Mouse (Mus musculus) neural tube, embryonic 15.5 days (tissue): ENCODE data around the gene Clstn2. TPM values are rescaled to one million over a fixed set of nuclear protein-coding genes. Genes with fewer than 3 reads are reported as not detected.

Experiments used
- ATAC-seq: fragments of 200-750 bp; cut with Nextera tagmentation; 2 replicates; pipeline ENCODE4 v1.8.0; 2017; ENCODE audit warnings: mild to moderate bottlenecking, moderate TSS enrichment, moderate library complexity; ENCODE audit not compliant: low FRiP score
- H3K27ac ChIP-seq: fragments of 300-500 bp; sonication (generic); replicated peaks from 2 replicates; pipeline ENCODE4 v1.5.1; 2015; ENCODE audit warnings: mild to moderate bottlenecking, inconsistent platforms
- H3K27me3 ChIP-seq: fragments of 300-500 bp; sonication (generic); replicated peaks from 2 replicates; pipeline ENCODE4 v1.6.1; 2015; ENCODE audit warnings: inconsistent platforms
- H3K36me3 ChIP-seq: fragments of 300-500 bp; sonication (generic); 2 replicates; pipeline ENCODE4 v1.6.1; 2015; ENCODE audit warnings: inconsistent platforms
- H3K4me1 ChIP-seq: fragments of 300-500 bp; sonication (generic); 2 replicates; pipeline ENCODE4 v1.6.1; 2015; ENCODE audit warnings: inconsistent platforms
- H3K4me2 ChIP-seq: fragments of 300-500 bp; sonication (generic); 2 replicates; pipeline ENCODE4 v1.6.1; 2015; ENCODE audit warnings: inconsistent platforms, mild to moderate bottlenecking, moderate library complexity
- H3K4me3 ChIP-seq: fragments of 300-500 bp; sonication (generic); replicated peaks from 2 replicates; pipeline ENCODE4 v1.5.1; 2015; ENCODE audit warnings: mild to moderate bottlenecking, inconsistent platforms
- H3K9ac ChIP-seq: fragments of 300-500 bp; sonication (generic); replicated peaks from 2 replicates; pipeline ENCODE4 v1.6.1; 2015; ENCODE audit warnings: mild to moderate bottlenecking, inconsistent platforms
- H3K9me3 ChIP-seq: fragments of 300-500 bp; sonication (generic); replicated peaks from 2 replicates; pipeline ENCODE4 v1.6.1; 2016; ENCODE audit warnings: inconsistent platforms
- WGBS: fragments of 180-500 bp; shearing (Covaris S2); methylation state at CpG from one replicate; pipeline ENCODE4 v1.1.7; 2015; ENCODE audit warnings: mixed read lengths; 5-methylcytosine and 5-hydroxymethylcytosine counted together
- polyA plus RNA-seq: library from polyadenylated mRNA; unstranded; fragments of >200 nt; fragmentation: Nextera tagmentation; extraction: Ambion mirVana; gene quantifications from 2 replicates; pipeline ENCODE4 v1.2.1, GENCODE M21; 2015

Clstn2 gene
- polyA plus RNA-seq, 1 experiment from 2014 or later, result 18.8 TPM

DNA sequence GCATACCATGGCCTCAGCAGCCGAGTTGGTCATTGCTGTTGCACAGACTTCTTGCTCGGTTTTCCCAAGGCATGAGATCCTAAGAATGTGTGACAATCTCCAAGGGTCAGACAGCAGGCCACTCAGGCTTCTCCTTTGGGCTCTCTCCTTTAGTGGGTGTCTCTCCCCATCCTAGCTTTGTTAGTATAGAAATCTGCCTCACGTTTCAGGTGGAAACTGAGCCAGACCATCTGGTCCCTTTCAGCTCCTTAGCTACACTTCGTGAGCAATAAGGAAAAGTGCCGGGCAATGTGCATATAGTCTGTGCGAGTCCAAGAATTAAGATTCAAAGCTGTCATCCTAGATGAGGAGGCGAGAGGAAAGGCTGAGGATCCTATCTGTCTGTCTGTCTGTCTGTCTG lies 422.4 kb downstream of the Clstn2 start:
- 78% methylated on average over 7 of the region's 7 CpGs for WGBS
- Histone ChIP-seq H3K4me1 (no peaks in the 10 kb centered on the region), H3K4me2 (no peak overlapping the region), H3K27ac (no peak overlapping the region), H3K27me3 (no peaks in the 10 kb centered on the region), H3K9me3 (no peaks in the 10 kb centered on the region), H3K4me3 (no peak overlapping the region), H3K9ac (no peak overlapping the region), H3K36me3 (no peaks in the 10 kb centered on the region)
- no peak for ATAC-seq

DNA sequence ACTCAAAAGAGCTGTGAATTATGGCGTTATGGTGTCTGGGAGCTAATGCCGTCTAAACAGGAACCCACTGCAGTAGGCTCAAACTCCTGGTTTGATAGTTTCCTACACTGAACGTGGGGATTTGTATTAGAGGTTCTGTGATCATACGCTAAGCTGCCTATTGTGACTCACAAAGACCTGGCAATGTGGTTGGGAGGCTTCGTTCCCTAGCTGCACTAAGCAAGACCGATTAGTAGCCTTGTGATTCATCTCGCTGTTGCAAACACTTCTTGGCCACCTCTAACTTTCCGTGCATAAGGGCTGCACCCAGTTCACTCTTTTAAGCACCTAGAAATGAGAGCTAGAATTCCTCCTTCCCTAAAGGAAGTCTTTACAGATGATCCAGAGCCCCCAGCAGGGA lies 429.3 kb downstream of the Clstn2 start:
- no peak overlapping the region for H3K27ac ChIP-seq
- no peak for ATAC-seq
- 80% methylated on average over 8 of the region's 8 CpGs for WGBS
- no peaks in the 10 kb centered on the region for H3K36me3 ChIP-seq
- H3K9ac ChIP-seq, result no peak overlapping the region
- H3K4me1 ChIP-seq, result peaks cover 17% of the 10 kb centered on the region
- H3K27me3 ChIP-seq, result no peaks in the 10 kb centered on the region
- H3K9me3 ChIP-seq, result no peaks in the 10 kb centered on the region
- H3K4me3 ChIP-seq, result no peak overlapping the region
- no peak overlapping the region for H3K4me2 ChIP-seq

- no peak overlapping the region for H3K4me3 ChIP-seq
- H3K9me3 ChIP-seq, result no peaks in the 10 kb centered on the region
- H3K27ac ChIP-seq, result 0 out of 2 replicates have a peak overlapping the region, but pooled peaks have one; percentile 18
- no peaks in the 10 kb centered on the region for H3K36me3 ChIP-seq
- H3K4me2 ChIP-seq, result no peak overlapping the region
- ATAC-seq, result peak; percentile 78
- H3K27me3 ChIP-seq, result no peaks in the 10 kb centered on the region
- 50% methylated on average over 5 of the region's 5 CpGs for WGBS
- no peak overlapping the region for H3K9ac ChIP-seq
- H3K4me1 ChIP-seq, result peaks cover 17% of the 10 kb centered on the region
These were observed 430.5 kb downstream of the Clstn2 start for GRCm38 (mm10) chr9:97602476-97602875.

DNA sequence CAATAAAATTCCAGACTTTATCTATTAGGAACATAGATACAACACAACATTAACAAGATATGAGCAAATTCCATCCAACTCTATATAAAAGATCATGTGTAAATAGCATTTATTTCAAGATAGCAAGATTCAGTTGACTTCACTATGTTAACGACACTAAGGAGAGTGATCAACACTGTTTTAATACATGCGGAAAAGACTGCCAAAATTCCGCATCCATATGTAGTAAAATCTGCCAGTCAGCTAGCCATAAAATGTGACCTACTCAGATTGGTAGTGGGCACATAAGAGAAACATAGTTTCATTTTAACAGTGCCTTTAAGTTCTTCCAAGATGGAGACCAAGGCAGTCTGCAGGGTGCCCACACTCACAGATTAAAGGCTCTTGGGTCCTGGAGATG lies 434.0 kb downstream of the Clstn2 start:
- WGBS, result 77% methylated on average over 3 of the region's 3 CpGs
- Histone ChIP-seq H3K36me3 (no peaks in the 10 kb centered on the region), H3K4me1 (peaks cover 17% of the 10 kb centered on the region), H3K9ac (no peak overlapping the region), H3K27ac (no peak overlapping the region), H3K9me3 (no peaks in the 10 kb centered on the region), H3K4me2 (no peak overlapping the region), H3K27me3 (no peaks in the 10 kb centered on the region), H3K4me3 (no peak overlapping the region)
- ATAC-seq, result no peak

DNA sequence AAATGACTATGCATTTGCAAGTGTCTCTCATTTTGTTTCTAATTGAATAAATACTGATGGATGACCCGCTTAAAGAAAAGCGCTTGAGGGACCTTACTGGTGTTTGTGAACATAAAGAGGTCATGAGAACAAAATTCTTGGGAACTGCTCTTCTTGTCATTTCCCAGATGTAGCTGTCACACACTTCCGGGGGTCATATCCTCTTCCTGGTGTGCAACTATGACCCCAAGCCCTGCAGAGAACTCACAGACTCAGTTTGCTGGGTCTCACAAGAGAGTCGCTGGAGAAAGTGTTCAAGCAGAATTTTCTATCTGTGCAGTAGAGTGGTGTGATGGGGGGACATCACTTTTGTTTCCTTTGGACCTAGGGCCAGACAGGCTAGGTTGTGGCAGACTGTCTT lies 442.3 kb downstream of the Clstn2 start:
- Histone ChIP-seq H3K9ac (no peak overlapping the region), H3K4me2 (no peak overlapping the region), H3K4me1 (peaks cover 7% of the 10 kb centered on the region), H3K27me3 (no peaks in the 10 kb centered on the region), H3K4me3 (no peak overlapping the region), H3K9me3 (no peaks in the 10 kb centered on the region), H3K27ac (no peak overlapping the region), H3K36me3 (no peaks in the 10 kb centered on the region)
- 89% methylated on average over 4 of the region's 4 CpGs for WGBS
- ATAC-seq, result no peak

DNA sequence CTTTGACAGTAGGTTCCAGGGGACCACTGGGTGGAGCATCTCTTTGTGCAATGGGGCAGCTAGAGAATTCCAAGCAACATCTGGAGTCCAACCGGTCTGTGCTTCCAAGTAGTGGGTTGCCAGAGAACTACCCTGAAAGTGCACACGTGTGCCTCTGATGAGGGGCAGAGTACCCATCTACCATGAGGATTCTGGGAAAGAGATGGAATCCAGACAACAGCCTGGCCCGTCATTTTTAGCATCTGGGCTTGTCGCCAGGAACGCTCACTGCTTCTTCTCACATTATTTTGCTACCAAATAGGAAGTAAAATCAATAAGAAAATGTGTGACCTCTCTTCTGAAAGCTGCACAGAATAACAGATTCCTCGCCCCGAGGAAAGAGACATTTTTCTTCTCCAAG lies 462.1 kb downstream of the Clstn2 start:
- Histone ChIP-seq H3K27me3 (no peaks in the 10 kb centered on the region), H3K4me3 (no peak overlapping the region), H3K4me1 (no peaks in the 10 kb centered on the region), H3K27ac (no peak overlapping the region), H3K36me3 (no peaks in the 10 kb centered on the region), H3K9ac (no peak overlapping the region), H3K9me3 (no peaks in the 10 kb centered on the region), H3K4me2 (no peak overlapping the region)
- no peak for ATAC-seq
- WGBS, result 71% methylated on average over 7 of the region's 7 CpGs

- WGBS, result 92% methylated on average over 6 of the region's 6 CpGs
- Histone ChIP-seq H3K4me3 (no peak overlapping the region), H3K9ac (no peak overlapping the region), H3K27me3 (no peaks in the 10 kb centered on the region), H3K27ac (no peak overlapping the region), H3K36me3 (no peaks in the 10 kb centered on the region), H3K4me1 (peaks cover 3% of the 10 kb centered on the region; the same call in 1 of the 2 replicates), H3K4me2 (no peak overlapping the region), H3K9me3 (no peaks in the 10 kb centered on the region)
- ATAC-seq, result no peak
These were observed 469.9 kb downstream of the Clstn2 start for GRCm38 (mm10) chr9:97563121-97563520.

DNA sequence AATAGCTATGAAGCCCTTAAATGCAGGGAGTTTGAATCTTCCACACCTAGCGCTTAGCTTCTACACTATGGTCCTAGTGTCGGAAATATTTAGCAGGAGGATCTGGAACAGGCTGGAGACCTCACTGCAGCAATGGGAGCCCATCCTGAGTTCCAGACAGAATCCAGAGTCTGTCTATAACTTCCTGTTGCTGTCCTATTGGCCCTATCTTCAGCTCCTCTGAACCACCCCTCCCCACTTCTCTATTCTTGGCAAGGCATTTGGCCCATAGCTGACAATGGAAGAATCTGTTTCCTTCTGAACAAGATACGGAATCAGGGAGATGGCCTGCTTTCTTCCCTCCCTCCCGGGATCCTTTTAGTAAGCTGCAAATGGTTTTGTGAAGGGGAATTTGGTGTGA lies 488.6 kb downstream of the Clstn2 start:
- no peaks in the 10 kb centered on the region for H3K9me3 ChIP-seq

DNA sequence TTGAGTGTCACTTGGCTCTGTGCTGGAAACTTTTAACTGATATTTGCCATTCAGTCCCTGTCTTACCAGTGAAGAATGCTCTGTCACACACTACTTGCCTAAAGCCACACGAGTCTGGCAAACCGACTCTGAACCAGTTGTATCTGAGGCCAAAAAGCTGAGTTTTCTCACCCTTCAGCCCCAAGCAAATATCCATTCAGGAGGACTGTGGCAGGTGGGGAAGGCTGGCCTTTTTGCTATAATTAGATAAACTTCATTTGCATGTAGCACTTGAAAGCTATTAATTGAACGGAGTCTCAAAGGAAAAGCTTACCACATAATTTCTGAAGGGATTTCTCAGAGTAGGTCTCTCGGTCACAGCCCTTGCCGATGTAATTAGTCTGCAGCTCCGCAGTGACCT lies 491.6 kb downstream of the Clstn2 start:
- H3K9ac ChIP-seq, result no peak overlapping the region
- ATAC-seq, result no peak
- WGBS, result 55% methylated on average over 6 of the region's 6 CpGs
- no peak overlapping the region for H3K27ac ChIP-seq
- H3K9me3 ChIP-seq, result no peaks in the 10 kb centered on the region
- H3K27me3 ChIP-seq, result no peaks in the 10 kb centered on the region
- peaks cover 2% of the 10 kb centered on the region; the same call in 1 of the 2 replicates for H3K4me1 ChIP-seq
- H3K4me3 ChIP-seq, result no peak overlapping the region
- no peak overlapping the region for H3K4me2 ChIP-seq
- no peaks in the 10 kb centered on the region for H3K36me3 ChIP-seq

More for the DNA sequence above, 488.6 kb downstream of the Clstn2 start:
- H3K9ac ChIP-seq, result no peak overlapping the region
- H3K36me3 ChIP-seq, result no peaks in the 10 kb centered on the region
- no peaks in the 10 kb centered on the region for H3K27me3 ChIP-seq
- WGBS, result 88% methylated on average over 4 of the region's 4 CpGs
- no peak overlapping the region for H3K4me3 ChIP-seq
- H3K4me2 ChIP-seq, result no peak overlapping the region
- ATAC-seq, result no peak
- peaks cover 2% of the 10 kb centered on the region; the same call in 1 of the 2 replicates for H3K4me1 ChIP-seq
- H3K27ac ChIP-seq, result no peak overlapping the region

GRCm38 (mm10) chr9:97538075-97538779 lies 494.8 kb downstream of the Clstn2 start:
- H3K4me3 ChIP-seq, result no peak overlapping the region
- H3K36me3 ChIP-seq, result no peaks in the 10 kb centered on the region
- 62% methylated on average over 8 of the region's 8 CpGs for WGBS
- no peak overlapping the region for H3K4me2 ChIP-seq
- H3K27ac ChIP-seq, result no peak overlapping the region
- H3K27me3 ChIP-seq, result no peaks in the 10 kb centered on the region
- no peaks in the 10 kb centered on the region for H3K9me3 ChIP-seq
- no peak for ATAC-seq
- H3K9ac ChIP-seq, result no peak overlapping the region
- peaks cover 2% of the 10 kb centered on the region; the same call in 1 of the 2 replicates for H3K4me1 ChIP-seq

GRCm38 (mm10) chr9:97534196-97534595 lies 498.8 kb downstream of the Clstn2 start:
- ATAC-seq, result no peak
- H3K27me3 ChIP-seq, result no peaks in the 10 kb centered on the region
- H3K4me2 ChIP-seq, result no peak overlapping the region
- no peaks in the 10 kb centered on the region for H3K36me3 ChIP-seq
- no peak overlapping the region for H3K9ac ChIP-seq
- H3K9me3 ChIP-seq, result no peaks in the 10 kb centered on the region
- H3K27ac ChIP-seq, result no peak overlapping the region
- 84% methylated on average over 2 of the region's 2 CpGs for WGBS
- H3K4me1 ChIP-seq, result no peaks in the 10 kb centered on the region
- H3K4me3 ChIP-seq, result no peak overlapping the region

DNA sequence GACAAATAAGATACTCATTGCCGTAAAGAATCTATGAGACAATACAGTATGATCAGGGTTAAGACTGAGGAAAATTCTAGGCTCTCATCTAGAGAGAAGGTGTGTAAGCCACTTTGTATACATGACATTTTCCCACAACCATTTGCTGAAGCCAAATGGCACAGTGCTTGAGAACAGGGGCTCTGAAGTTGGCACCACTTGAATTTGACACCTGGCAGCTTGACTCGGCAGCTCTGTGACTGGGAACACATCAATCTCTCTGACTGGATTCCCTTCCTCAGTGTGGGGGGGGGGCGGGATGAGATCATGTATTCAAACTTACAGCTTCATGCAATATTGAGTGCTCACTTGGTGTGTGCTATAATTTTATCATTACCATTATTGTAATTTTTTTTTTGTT lies 499.7 kb downstream of the Clstn2 start:
- Histone ChIP-seq H3K4me1 (no peaks in the 10 kb centered on the region), H3K9ac (no peak overlapping the region), H3K36me3 (no peaks in the 10 kb centered on the region), H3K4me2 (no peak overlapping the region), H3K27ac (no peak overlapping the region), H3K27me3 (no peaks in the 10 kb centered on the region), H3K9me3 (no peaks in the 10 kb centered on the region), H3K4me3 (no peak overlapping the region)
- 88% methylated on average over 3 of the region's 3 CpGs for WGBS
- ATAC-seq, result no peak
